Mouse (Mus musculus) heart, embryonic 11.5 days (tissue): Measurements from ENCODE around the gene Syt13. TPM values are rescaled to one million over a fixed set of nuclear protein-coding genes. Genes with fewer than 3 reads are reported as not detected.
A peak's percentile ranks its signal among the peaks of the same experiment; 100 is the strongest.

ENCODE experiments used
- ATAC-seq: fragments of 200-750 bp; cut with Nextera tagmentation; replicated peaks from 2 replicates; pipeline ENCODE4 v1.8.0; 2017; ENCODE audit warnings: moderate library complexity; ENCODE audit not compliant: insufficient number of reproducible peaks, low FRiP score, low TSS enrichment
- H3K27ac ChIP-seq: fragments of 300-500 bp; sonication (generic); 2 replicates; pipeline ENCODE4 v1.5.1; 2014; ENCODE audit warnings: mild to moderate bottlenecking, low read depth, low read length
- H3K27me3 ChIP-seq: fragments of 300-500 bp; sonication (generic); 2 replicates; pipeline ENCODE4 v1.6.1; 2014; ENCODE audit warnings: mild to moderate bottlenecking, low read length, mixed read lengths; ENCODE audit not compliant: control insufficient read depth, insufficient read depth
- H3K36me3 ChIP-seq: fragments of 300-500 bp; sonication (generic); 2 replicates; pipeline ENCODE4 v1.6.1; 2014; ENCODE audit warnings: mild to moderate bottlenecking, low read length, moderate library complexity, mixed read lengths; ENCODE audit not compliant: control insufficient read depth, insufficient read depth
- H3K4me1 ChIP-seq: fragments of 300-500 bp; sonication (generic); 2 replicates; pipeline ENCODE4 v1.6.1; 2014; ENCODE audit warnings: low read length; ENCODE audit not compliant: control insufficient read depth, insufficient read depth
- H3K4me2 ChIP-seq: fragments of 300-500 bp; sonication (generic); 2 replicates; pipeline ENCODE4 v1.6.1; 2014; ENCODE audit warnings: mild to moderate bottlenecking, moderate library complexity
- H3K4me3 ChIP-seq: fragments of 300-500 bp; sonication (generic); 2 replicates; pipeline ENCODE4 v1.5.1; 2014; ENCODE audit warnings: low read depth, low read length
- H3K9ac ChIP-seq: fragments of 300-500 bp; sonication (generic); 2 replicates; pipeline ENCODE4 v1.6.1; 2014; ENCODE audit warnings: mild to moderate bottlenecking, low read depth, low read length, moderate library complexity
- H3K9me3 ChIP-seq: fragments of 300-500 bp; sonication (generic); replicated peaks from 2 replicates; pipeline ENCODE4 v1.6.1; 2016; ENCODE audit warnings: low read length; ENCODE audit not compliant: control insufficient read depth
- WGBS: fragments of 180-500 bp; shearing (Covaris S2); extraction: QIAGEN DNeasy Blood & Tissue Kit; methylation state at CpG from one replicate; pipeline ENCODE4 v1.1.7; 2014; ENCODE audit not compliant: insufficient replicate concordance; 5-methylcytosine and 5-hydroxymethylcytosine counted together
- polyA plus RNA-seq: library from polyadenylated mRNA; unstranded; fragments of >200 nt; fragmentation: Nextera tagmentation; extraction: Ambion mirVana; gene quantifications from 2 replicates; pipeline ENCODE4 v1.2.1, GENCODE M21; 2014

The Syt13 gene
- polyA plus RNA-seq, 1 experiment from 2014 or later = 0.52 TPM

DNA sequence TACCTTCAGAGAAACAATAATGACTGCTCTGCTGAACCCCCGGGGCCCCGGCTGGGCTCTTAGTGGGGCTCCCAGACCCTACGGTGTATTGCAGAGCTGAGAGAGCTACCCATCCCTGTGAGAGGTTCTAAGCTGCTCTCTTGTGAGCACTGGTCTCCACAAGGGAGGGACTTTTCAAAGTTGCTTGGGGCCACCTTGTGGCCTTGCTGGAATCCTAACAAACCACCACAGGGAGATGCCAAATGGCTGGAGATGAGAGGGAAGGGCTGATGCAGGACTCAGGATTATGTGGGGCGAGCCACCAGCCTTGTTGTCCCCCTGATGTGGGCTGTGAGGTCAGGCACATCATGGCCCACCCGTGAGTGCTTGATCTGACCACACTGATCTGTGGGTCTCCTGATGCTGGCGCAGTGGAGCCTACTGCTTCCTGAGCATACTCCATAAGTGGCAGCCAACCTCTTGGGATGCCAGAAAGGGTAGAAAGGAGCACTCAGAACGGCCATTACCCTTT, 72.3 kb downstream of the Syt13 start:
- Histone ChIP-seq H3K27ac (no peak overlapping the region), H3K36me3 (peaks cover 6% of the 10 kb centered on the region; the same call in 1 of the 2 replicates), H3K9me3 (no peaks in the 10 kb centered on the region), H3K27me3 (no peaks in the 10 kb centered on the region), H3K9ac (no peak overlapping the region), H3K4me1 (peaks cover 33% of the 10 kb centered on the region), H3K4me2 (peak overlapping the region; percentile 33), H3K4me3 (no peak overlapping the region)
- ATAC-seq = no peak
- WGBS = 75% methylated on average over 7 of the region's 7 CpGs

DNA sequence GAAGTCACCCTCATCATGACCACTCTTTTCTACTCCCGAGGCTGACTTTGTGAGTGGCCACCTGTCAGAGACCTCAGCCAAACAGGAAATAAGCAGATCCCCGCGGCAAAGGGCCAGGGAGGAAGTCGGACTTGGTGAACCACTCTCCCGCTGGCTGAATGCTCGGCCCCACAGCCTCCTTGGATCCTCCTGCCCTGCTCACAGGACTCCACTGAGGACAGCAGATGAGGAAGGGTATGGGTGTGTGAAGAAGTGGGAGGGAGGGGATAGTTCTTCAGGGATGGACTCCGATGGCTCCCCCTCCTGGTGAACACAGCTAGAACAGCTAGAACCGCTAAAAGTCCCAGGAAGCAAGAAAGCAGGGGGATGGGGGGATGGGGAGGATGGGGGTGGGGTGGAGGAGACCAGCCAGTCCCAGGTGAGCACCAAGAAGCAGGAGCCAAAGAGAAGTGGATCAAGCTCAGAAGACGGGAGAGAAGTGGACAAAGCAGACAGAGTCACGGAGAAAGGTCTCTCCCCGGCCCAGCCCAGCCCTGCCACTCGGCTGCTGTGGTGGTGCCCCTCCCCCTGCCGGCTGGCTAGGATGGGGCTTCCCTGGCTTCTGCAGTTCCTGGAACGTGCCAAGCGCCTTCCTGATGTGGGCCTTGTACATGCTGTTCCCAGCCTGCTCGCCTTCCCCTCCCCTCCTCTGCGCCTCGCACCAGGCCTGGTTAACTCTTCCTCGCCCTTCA, 73.2 kb downstream of the Syt13 start:
- peaks cover 30% of the 10 kb centered on the region for H3K4me1 ChIP-seq
- peak overlapping the region; percentile 33 for H3K4me2 ChIP-seq
- H3K9me3 ChIP-seq = no peaks in the 10 kb centered on the region
- H3K36me3 ChIP-seq = peaks cover 14% of the 10 kb centered on the region
- 12% methylated on average over 19 of the region's 19 CpGs for WGBS
- H3K27me3 ChIP-seq = no peaks in the 10 kb centered on the region
- H3K9ac ChIP-seq = peak overlapping the region; percentile 65
- peak; percentile 68 for ATAC-seq
- peak overlapping the region; percentile 12; the same call in 1 of the 2 replicates for H3K4me3 ChIP-seq
- H3K27ac ChIP-seq = peak overlapping the region; percentile 65

DNA sequence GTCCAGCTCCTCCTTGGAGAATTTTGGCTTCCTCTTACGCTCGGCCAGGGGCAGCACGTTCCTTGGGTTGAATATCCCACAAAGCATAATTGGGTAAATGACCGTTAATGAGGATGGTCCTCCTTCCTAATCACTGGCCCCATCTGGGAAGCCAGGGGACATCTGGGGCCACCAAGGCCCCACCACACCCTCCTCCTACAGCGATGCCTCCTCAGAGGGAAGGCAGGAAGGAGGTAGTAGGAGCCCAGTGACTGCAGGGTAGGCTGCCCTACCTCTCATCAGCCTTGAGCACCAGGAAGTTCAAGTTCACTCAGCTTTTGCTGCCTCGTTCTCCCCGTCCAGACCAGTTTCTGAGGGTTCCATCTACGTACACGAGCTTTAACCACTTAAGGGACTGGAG, 74.7 kb downstream of the Syt13 start:
- H3K27ac ChIP-seq = no peak overlapping the region
- no peak overlapping the region for H3K4me2 ChIP-seq
- H3K27me3 ChIP-seq = no peaks in the 10 kb centered on the region
- peaks cover 28% of the 10 kb centered on the region for H3K4me1 ChIP-seq
- H3K4me3 ChIP-seq = no peak overlapping the region
- ATAC-seq = no peak
- peaks cover 15% of the 10 kb centered on the region for H3K36me3 ChIP-seq
- no peaks in the 10 kb centered on the region for H3K9me3 ChIP-seq
- WGBS = 83% methylated on average over 9 of the region's 9 CpGs
- H3K9ac ChIP-seq = no peak overlapping the region

DNA sequence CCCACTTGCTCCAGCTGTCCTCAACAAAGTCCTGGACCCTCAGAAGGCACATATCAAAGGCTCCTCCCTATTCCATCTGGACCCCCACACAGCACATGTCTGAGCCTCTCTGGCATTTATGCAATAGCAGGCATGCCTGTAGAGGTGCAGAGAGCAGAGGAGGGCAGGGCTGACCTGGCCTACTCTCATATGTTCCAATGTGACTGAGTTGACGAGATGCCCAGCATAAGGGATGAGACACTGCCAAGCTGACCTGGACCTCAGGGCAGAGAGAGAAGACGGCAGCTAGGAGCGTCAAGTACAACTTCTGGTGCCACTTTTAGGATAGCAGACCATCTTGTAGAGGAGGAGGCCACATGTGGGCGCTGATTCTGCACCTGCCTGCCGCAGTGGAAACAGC, 77.1 kb downstream of the Syt13 start:
- Histone ChIP-seq H3K4me3 (no peak overlapping the region), H3K9ac (no peak overlapping the region), H3K9me3 (no peaks in the 10 kb centered on the region), H3K4me1 (peaks cover 19% of the 10 kb centered on the region), H3K36me3 (peaks cover 12% of the 10 kb centered on the region), H3K27me3 (no peaks in the 10 kb centered on the region), H3K4me2 (no peak overlapping the region), H3K27ac (no peak overlapping the region)
- no peak for ATAC-seq
- WGBS = 89% methylated on average over 5 of the region's 5 CpGs

DNA sequence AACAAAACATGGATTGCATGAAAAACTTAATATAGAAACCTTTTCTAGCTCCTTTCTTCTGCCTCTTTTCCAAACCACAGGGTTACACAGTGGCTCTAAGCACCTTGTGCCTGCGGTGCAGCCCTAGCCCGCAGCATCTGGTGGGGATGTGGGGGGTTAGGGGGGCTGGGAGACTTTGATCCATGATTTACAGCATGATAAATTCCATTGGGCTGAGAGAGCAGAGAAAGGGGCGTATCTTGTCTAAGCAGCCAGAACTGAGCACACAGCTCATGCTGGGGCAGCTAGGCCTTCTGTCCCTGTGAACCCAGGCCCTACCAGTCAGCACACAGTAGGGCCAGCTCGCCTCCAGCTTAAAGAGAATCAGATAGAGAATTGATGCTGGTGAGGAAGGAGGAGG, 90.1 kb downstream of the Syt13 start:
- no peak overlapping the region for H3K27ac ChIP-seq
- no peak overlapping the region for H3K4me3 ChIP-seq
- H3K9me3 ChIP-seq = no peaks in the 10 kb centered on the region
- H3K9ac ChIP-seq = no peak overlapping the region
- no peaks in the 10 kb centered on the region for H3K27me3 ChIP-seq
- H3K4me1 ChIP-seq = no peaks in the 10 kb centered on the region
- no peak for ATAC-seq
- H3K36me3 ChIP-seq = peaks cover 5% of the 10 kb centered on the region; the same call in 1 of the 2 replicates
- H3K4me2 ChIP-seq = no peak overlapping the region
- 70% methylated on average over 4 of the region's 4 CpGs for WGBS

Other genes starting within 250 kb of the Syt13 start
- 3.1 and 3.3 TPM in 2 replicates for gene Prdm11, start 131.1 kb downstream of the Syt13 start, polyA plus RNA-seq